Comparison of ENCODE assay signal across 9 mouse cellular contexts in the genomic region with DNA sequence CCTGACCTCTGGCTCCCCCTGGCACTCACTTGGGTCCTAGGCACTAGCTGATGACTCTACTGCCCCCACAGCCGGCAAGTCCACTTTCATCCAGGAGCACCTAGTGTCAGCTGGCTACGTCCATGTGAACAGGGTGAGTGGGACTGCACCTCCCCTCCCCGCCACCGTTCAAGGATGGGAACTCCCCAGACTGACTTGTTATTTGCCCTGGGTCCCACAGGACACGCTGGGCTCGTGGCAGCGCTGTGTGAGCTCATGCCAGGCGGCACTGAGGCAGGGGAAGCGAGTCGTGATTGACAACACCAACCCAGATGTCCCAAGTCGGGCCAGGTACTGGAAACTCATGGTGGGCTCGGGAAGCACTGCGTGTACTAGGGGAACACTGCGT. TPM values are rescaled to one million over a fixed set of nuclear protein-coding genes. Genes with fewer than 3 reads are reported as not detected.
DNase-seq lines count a peak whose midpoint lies in the region; ATAC-seq and TF ChIP-seq lines count a peak whose summit lies in the region.
"Had no signal": no experiment of that assay in that cellular context is flagged by ENCODE, and none has a peak within 500 bp of the region (broad histone marks: within the 10 kb centered on the region; RNA-seq: fewer than 3 reads in every experiment).

No protein-coding gene starts in this region.

- no peak for DNase-seq in hindbrain, embryonic 10.5 days (ENCODE audit: low spot score)
- no peak for DNase-seq in midbrain, embryonic 14.5 days
- no peak for DNase-seq in stomach, postnatal 0 days (ENCODE audit: low spot score)
- DNase-seq: kidney, postnatal 4 days had no signal

- peaks cover 73% of the 10 kb centered on the region for H3K36me3 ChIP-seq in hindbrain, embryonic 10.5 days
- H3K36me3 ChIP-seq in hindbrain, embryonic 16.5 days (ENCODE audit: control insufficient read depth, insufficient read depth, low read length), result peaks cover 36% of the 10 kb centered on the region
- H3K36me3 ChIP-seq in midbrain, embryonic 13.5 days, result peaks cover 61% of the 10 kb centered on the region
- H3K36me3 ChIP-seq in midbrain, embryonic 14.5 days (ENCODE audit: control insufficient read depth, insufficient read depth, low read length), result peaks cover 52% of the 10 kb centered on the region
- H3K36me3 ChIP-seq in hindbrain, embryonic 12.5 days, result peaks cover 58% of the 10 kb centered on the region
- H3K36me3 ChIP-seq in stomach, postnatal 0 days (ENCODE audit: control insufficient read depth, insufficient read depth, low read length), result peaks cover 27% of the 10 kb centered on the region
- peaks cover 38% of the 10 kb centered on the region for H3K36me3 ChIP-seq in intestine, embryonic 15.5 days

- no peak for ATAC-seq in hindbrain, embryonic 16.5 days
- no peak for ATAC-seq in midbrain, embryonic 13.5 days
- no peak for ATAC-seq in midbrain, embryonic 14.5 days (ENCODE audit: low FRiP score, low TSS enrichment)
- ATAC-seq in hindbrain, embryonic 12.5 days (ENCODE audit: low FRiP score), result no peak
- no peak for ATAC-seq in stomach, postnatal 0 days (ENCODE audit: low FRiP score, low TSS enrichment)
- ATAC-seq in intestine, embryonic 15.5 days, result no peak

- 0 out of 2 replicates have a peak overlapping the region, but pooled peaks have one; percentile 29 for H3K4me3 ChIP-seq in hindbrain, embryonic 10.5 days
- H3K4me3 ChIP-seq in hindbrain, embryonic 16.5 days (ENCODE audit: low read length), result no peak overlapping the region
- no peak overlapping the region for H3K4me3 ChIP-seq in midbrain, embryonic 13.5 days (replicated peaks)
- H3K4me3 ChIP-seq in midbrain, embryonic 14.5 days (replicated peaks; ENCODE audit: low read depth, low read length), result no peak overlapping the region
- H3K4me3 ChIP-seq in hindbrain, embryonic 12.5 days, result no peak overlapping the region
- no peak overlapping the region for H3K4me3 ChIP-seq in stomach, postnatal 0 days (ENCODE audit: low read depth, low read length)
- no peak overlapping the region for H3K4me3 ChIP-seq in intestine, embryonic 15.5 days (replicated peaks)
- H3K4me3 ChIP-seq: hindbrain, embryonic 15.5 days had no signal

- no peak for TF ChIP-seq EP300 in stomach, postnatal 0 days (optimal IDR thresholded peaks at IDR 0.05)

- peak overlapping the region; percentile 50; the same call in 1 of the 2 replicates for H3K27ac ChIP-seq in hindbrain, embryonic 10.5 days
- H3K27ac ChIP-seq in hindbrain, embryonic 16.5 days (ENCODE audit: low read depth, low read length), result no peak overlapping the region
- peak overlapping the region; percentile 51; the same call in 1 of the 2 replicates for H3K27ac ChIP-seq in midbrain, embryonic 13.5 days
- H3K27ac ChIP-seq in midbrain, embryonic 14.5 days (replicated peaks; ENCODE audit: low read depth, low read length), result no peak overlapping the region
- peak overlapping the region; percentile 44; the same call in 1 of the 2 replicates for H3K27ac ChIP-seq in hindbrain, embryonic 12.5 days
- H3K27ac ChIP-seq in stomach, postnatal 0 days (replicated peaks), result peak overlapping the region; percentile 40
- H3K27ac ChIP-seq in intestine, embryonic 15.5 days, result no peak overlapping the region

- no peaks in the 10 kb centered on the region for H3K9me3 ChIP-seq in hindbrain, embryonic 10.5 days
- no peaks in the 10 kb centered on the region for H3K9me3 ChIP-seq in hindbrain, embryonic 16.5 days (ENCODE audit: control insufficient read depth, low read length)
- no peaks in the 10 kb centered on the region for H3K9me3 ChIP-seq in midbrain, embryonic 13.5 days
- H3K9me3 ChIP-seq in midbrain, embryonic 14.5 days (ENCODE audit: control insufficient read depth, low read length), result no peaks in the 10 kb centered on the region
- no peaks in the 10 kb centered on the region for H3K9me3 ChIP-seq in hindbrain, embryonic 12.5 days (replicated peaks)
- H3K9me3 ChIP-seq in stomach, postnatal 0 days (ENCODE audit: control insufficient read depth, low read length), result no peaks in the 10 kb centered on the region
- no peaks in the 10 kb centered on the region for H3K9me3 ChIP-seq in intestine, embryonic 15.5 days
- H3K9me3 ChIP-seq: hindbrain, embryonic 15.5 days had no signal

- no peaks in the 10 kb centered on the region for H3K27me3 ChIP-seq in hindbrain, embryonic 10.5 days (ENCODE audit: insufficient read depth, poor library complexity, severe bottlenecking)
- H3K27me3 ChIP-seq in hindbrain, embryonic 16.5 days (replicated peaks; ENCODE audit: control insufficient read depth, insufficient read depth, low read length), result no peaks in the 10 kb centered on the region
- no peaks in the 10 kb centered on the region for H3K27me3 ChIP-seq in midbrain, embryonic 13.5 days
- H3K27me3 ChIP-seq in midbrain, embryonic 14.5 days (ENCODE audit: control insufficient read depth, insufficient read depth, low read length), result no peaks in the 10 kb centered on the region
- H3K27me3 ChIP-seq in hindbrain, embryonic 12.5 days, result no peaks in the 10 kb centered on the region
- H3K27me3 ChIP-seq in stomach, postnatal 0 days (ENCODE audit: control insufficient read depth, insufficient read depth, low read length), result no peaks in the 10 kb centered on the region
- H3K27me3 ChIP-seq in intestine, embryonic 15.5 days (replicated peaks), result no peaks in the 10 kb centered on the region
- H3K27me3 ChIP-seq: hindbrain, embryonic 15.5 days had no signal

- peak; percentile 16; the same call in 1 of the 2 replicates for TF ChIP-seq CTCF in stomach, postnatal 0 days (IDR thresholded peaks at IDR 0.05; ENCODE audit: low read depth)

- peaks cover 63% of the 10 kb centered on the region for H3K4me1 ChIP-seq in hindbrain, embryonic 10.5 days (replicated peaks)
- peaks cover 37% of the 10 kb centered on the region for H3K4me1 ChIP-seq in hindbrain, embryonic 16.5 days (ENCODE audit: control insufficient read depth, insufficient read depth, low read depth, low read length)
- peaks cover 57% of the 10 kb centered on the region for H3K4me1 ChIP-seq in midbrain, embryonic 13.5 days (replicated peaks)
- H3K4me1 ChIP-seq in midbrain, embryonic 14.5 days (ENCODE audit: control insufficient read depth, insufficient read depth, low read length), result peaks cover 17% of the 10 kb centered on the region
- peaks cover 42% of the 10 kb centered on the region for H3K4me1 ChIP-seq in hindbrain, embryonic 12.5 days
- H3K4me1 ChIP-seq in stomach, postnatal 0 days (replicated peaks; ENCODE audit: control insufficient read depth, insufficient read depth), result peaks cover 10% of the 10 kb centered on the region
- H3K4me1 ChIP-seq in intestine, embryonic 15.5 days (replicated peaks), result peaks cover 53% of the 10 kb centered on the region

- WGBS in hindbrain, embryonic 10.5 days, result 89% methylated on average over 14 of the region's 14 CpGs
- 78% methylated on average over 14 of the region's 14 CpGs for WGBS in hindbrain, embryonic 16.5 days
- 80% methylated on average over 14 of the region's 14 CpGs for WGBS in midbrain, embryonic 13.5 days
- WGBS in midbrain, embryonic 14.5 days, result 77% methylated on average over 14 of the region's 14 CpGs
- WGBS in hindbrain, embryonic 12.5 days, result 78% methylated on average over 14 of the region's 14 CpGs
- WGBS in stomach, postnatal 0 days, result 73% methylated on average over 14 of the region's 14 CpGs
- 76% methylated on average over 14 of the region's 14 CpGs for WGBS in intestine, embryonic 15.5 days

- H3K9ac ChIP-seq in hindbrain, embryonic 16.5 days (ENCODE audit: low read depth, low read length), result no peak overlapping the region
- no peak overlapping the region for H3K9ac ChIP-seq in midbrain, embryonic 13.5 days (replicated peaks)
- no peak overlapping the region for H3K9ac ChIP-seq in midbrain, embryonic 14.5 days (replicated peaks; ENCODE audit: low read length)
- no peak overlapping the region for H3K9ac ChIP-seq in hindbrain, embryonic 12.5 days
- no peak overlapping the region for H3K9ac ChIP-seq in stomach, postnatal 0 days (ENCODE audit: low read length)
- no peak overlapping the region for H3K9ac ChIP-seq in intestine, embryonic 15.5 days
- H3K9ac ChIP-seq: hindbrain, embryonic 15.5 days had no signal

- H3K4me2 ChIP-seq in hindbrain, embryonic 16.5 days (ENCODE audit: low read length), result no peak overlapping the region
- H3K4me2 ChIP-seq in midbrain, embryonic 13.5 days (replicated peaks), result no peak overlapping the region
- no peak overlapping the region for H3K4me2 ChIP-seq in midbrain, embryonic 14.5 days (ENCODE audit: low read length)
- H3K4me2 ChIP-seq in hindbrain, embryonic 12.5 days (replicated peaks), result no peak overlapping the region
- no peak overlapping the region for H3K4me2 ChIP-seq in stomach, postnatal 0 days (replicated peaks; ENCODE audit: low read depth)
- no peak overlapping the region for H3K4me2 ChIP-seq in intestine, embryonic 15.5 days (replicated peaks)
- H3K4me2 ChIP-seq: hindbrain, embryonic 15.5 days had no signal

RNA-seq across cellular contexts. Expression of a gene that starts 4.5 kb away (rescaled TPM):
- polyA plus RNA-seq in hindbrain, embryonic 10.5 days (2016; fragmentation: Nextera tagmentation; extraction: Ambion mirVana), result 36.3 and 40.2 TPM in 2 replicates
- 30.1 and 34.0 TPM in 2 replicates for polyA plus RNA-seq in hindbrain, embryonic 16.5 days (2015; fragmentation: Nextera tagmentation; extraction: Ambion mirVana)
- polyA plus RNA-seq in midbrain, embryonic 13.5 days (2015; fragmentation: Nextera tagmentation; extraction: Ambion mirVana), result 32.3 and 38.5 TPM in 2 replicates
- 28.8 and 30.4 TPM in 2 replicates for polyA plus RNA-seq in midbrain, embryonic 14.5 days (2014; fragmentation: Nextera tagmentation; extraction: Ambion mirVana)
- polyA plus RNA-seq in hindbrain, embryonic 12.5 days (2016; fragmentation: Nextera tagmentation; extraction: Ambion mirVana), result 34.7 and 35.1 TPM in 2 replicates
- 23.5 and 25.7 TPM in 2 replicates for polyA plus RNA-seq in stomach, postnatal 0 days (2015; fragmentation: Nextera tagmentation; extraction: Ambion mirVana)
- 25.9 and 29.0 TPM in 2 replicates for polyA plus RNA-seq in intestine, embryonic 15.5 days (2015; fragmentation: Nextera tagmentation; extraction: Ambion mirVana)

RNA-seq across cellular contexts. Expression of a gene that starts 8.2 kb away (rescaled TPM):
- polyA plus RNA-seq in hindbrain, embryonic 10.5 days (2016; fragmentation: Nextera tagmentation; extraction: Ambion mirVana), result 478 and 579 TPM in 2 replicates
- polyA plus RNA-seq in hindbrain, embryonic 16.5 days (2015; fragmentation: Nextera tagmentation; extraction: Ambion mirVana), result 389 and 459 TPM in 2 replicates
- polyA plus RNA-seq in midbrain, embryonic 13.5 days (2015; fragmentation: Nextera tagmentation; extraction: Ambion mirVana), result 524 and 584 TPM in 2 replicates
- 480 and 508 TPM in 2 replicates for polyA plus RNA-seq in midbrain, embryonic 14.5 days (2014; fragmentation: Nextera tagmentation; extraction: Ambion mirVana)
- 606 and 662 TPM in 2 replicates for polyA plus RNA-seq in hindbrain, embryonic 12.5 days (2016; fragmentation: Nextera tagmentation; extraction: Ambion mirVana)
- polyA plus RNA-seq in stomach, postnatal 0 days (2015; fragmentation: Nextera tagmentation; extraction: Ambion mirVana), result 159 and 179 TPM in 2 replicates
- polyA plus RNA-seq in intestine, embryonic 15.5 days (2015; fragmentation: Nextera tagmentation; extraction: Ambion mirVana), result 239 and 253 TPM in 2 replicates

RNA-seq across cellular contexts. Expression of a gene that starts 12.5 kb away (rescaled TPM):
- 77.1 and 91.1 TPM in 2 replicates for polyA plus RNA-seq in hindbrain, embryonic 10.5 days (2016; fragmentation: Nextera tagmentation; extraction: Ambion mirVana)
- polyA plus RNA-seq in hindbrain, embryonic 16.5 days (2015; fragmentation: Nextera tagmentation; extraction: Ambion mirVana), result 112 and 120 TPM in 2 replicates
- 109 and 110 TPM in 2 replicates for polyA plus RNA-seq in midbrain, embryonic 13.5 days (2015; fragmentation: Nextera tagmentation; extraction: Ambion mirVana)
- 107 and 122 TPM in 2 replicates for polyA plus RNA-seq in midbrain, embryonic 14.5 days (2014; fragmentation: Nextera tagmentation; extraction: Ambion mirVana)
- polyA plus RNA-seq in hindbrain, embryonic 12.5 days (2016; fragmentation: Nextera tagmentation; extraction: Ambion mirVana), result 103 and 110 TPM in 2 replicates
- 45.4 and 48.0 TPM in 2 replicates for polyA plus RNA-seq in stomach, postnatal 0 days (2015; fragmentation: Nextera tagmentation; extraction: Ambion mirVana)
- polyA plus RNA-seq in intestine, embryonic 15.5 days (2015; fragmentation: Nextera tagmentation; extraction: Ambion mirVana), result 71.0 and 71.3 TPM in 2 replicates

RNA-seq across cellular contexts. Expression of a gene that starts 12.6 kb away (rescaled TPM):
- polyA plus RNA-seq in hindbrain, embryonic 10.5 days (2016; fragmentation: Nextera tagmentation; extraction: Ambion mirVana), result 81.7 and 93.3 TPM in 2 replicates
- polyA plus RNA-seq in hindbrain, embryonic 16.5 days (2015; fragmentation: Nextera tagmentation; extraction: Ambion mirVana), result 90.7 and 92.8 TPM in 2 replicates
- polyA plus RNA-seq in midbrain, embryonic 13.5 days (2015; fragmentation: Nextera tagmentation; extraction: Ambion mirVana), result 78.9 and 88.2 TPM in 2 replicates
- 61.9 and 63.7 TPM in 2 replicates for polyA plus RNA-seq in midbrain, embryonic 14.5 days (2014; fragmentation: Nextera tagmentation; extraction: Ambion mirVana)
- polyA plus RNA-seq in hindbrain, embryonic 12.5 days (2016; fragmentation: Nextera tagmentation; extraction: Ambion mirVana), result 99.3 and 101 TPM in 2 replicates
- 70.8 and 75.2 TPM in 2 replicates for polyA plus RNA-seq in stomach, postnatal 0 days (2015; fragmentation: Nextera tagmentation; extraction: Ambion mirVana)
- 112 and 116 TPM in 2 replicates for polyA plus RNA-seq in intestine, embryonic 15.5 days (2015; fragmentation: Nextera tagmentation; extraction: Ambion mirVana)

RNA-seq across cellular contexts. Expression of a gene that starts 31.1 kb away (rescaled TPM):
- polyA plus RNA-seq in hindbrain, embryonic 10.5 days (2016; fragmentation: Nextera tagmentation; extraction: Ambion mirVana), result 187 and 223 TPM in 2 replicates
- 136 and 158 TPM in 2 replicates for polyA plus RNA-seq in hindbrain, embryonic 16.5 days (2015; fragmentation: Nextera tagmentation; extraction: Ambion mirVana)
- polyA plus RNA-seq in midbrain, embryonic 13.5 days (2015; fragmentation: Nextera tagmentation; extraction: Ambion mirVana), result 151 and 162 TPM in 2 replicates
- 114 and 128 TPM in 2 replicates for polyA plus RNA-seq in midbrain, embryonic 14.5 days (2014; fragmentation: Nextera tagmentation; extraction: Ambion mirVana)
- polyA plus RNA-seq in hindbrain, embryonic 12.5 days (2016; fragmentation: Nextera tagmentation; extraction: Ambion mirVana), result 153 and 155 TPM in 2 replicates
- 64.4 and 75.3 TPM in 2 replicates for polyA plus RNA-seq in stomach, postnatal 0 days (2015; fragmentation: Nextera tagmentation; extraction: Ambion mirVana)
- 88.2 and 91.8 TPM in 2 replicates for polyA plus RNA-seq in intestine, embryonic 15.5 days (2015; fragmentation: Nextera tagmentation; extraction: Ambion mirVana)

Comparison
In these comparisons a context has a peak if more than half of its experiments do, and no peak if none do; other contexts are left out.
1. H3K27ac ChIP-seq: peak in hindbrain, embryonic 10.5 days (single experiment), midbrain, embryonic 13.5 days (single experiment), hindbrain, embryonic 12.5 days (single experiment) and stomach, postnatal 0 days (single experiment); none in hindbrain, embryonic 16.5 days (single experiment), midbrain, embryonic 14.5 days (single experiment) and intestine, embryonic 15.5 days (single experiment).